Mouse (Mus musculus) neural tube, embryonic 15.5 days (tissue): ENCODE results near the gene Gimap7. TPM values are rescaled to one million over a fixed set of nuclear protein-coding genes. Genes with fewer than 3 reads are reported as not detected.

Experiments used
- ATAC-seq: fragments of 200-750 bp; cut with Nextera tagmentation; 2 replicates; pipeline ENCODE4 v1.8.0; 2017; ENCODE audit warnings: mild to moderate bottlenecking, moderate TSS enrichment, moderate library complexity; ENCODE audit not compliant: low FRiP score
- H3K27ac ChIP-seq: fragments of 300-500 bp; sonication (generic); replicated peaks from 2 replicates; pipeline ENCODE4 v1.5.1; 2015; ENCODE audit warnings: mild to moderate bottlenecking, inconsistent platforms
- H3K27me3 ChIP-seq: fragments of 300-500 bp; sonication (generic); replicated peaks from 2 replicates; pipeline ENCODE4 v1.6.1; 2015; ENCODE audit warnings: inconsistent platforms
- H3K36me3 ChIP-seq: fragments of 300-500 bp; sonication (generic); 2 replicates; pipeline ENCODE4 v1.6.1; 2015; ENCODE audit warnings: inconsistent platforms
- H3K4me1 ChIP-seq: fragments of 300-500 bp; sonication (generic); 2 replicates; pipeline ENCODE4 v1.6.1; 2015; ENCODE audit warnings: inconsistent platforms
- H3K4me2 ChIP-seq: fragments of 300-500 bp; sonication (generic); 2 replicates; pipeline ENCODE4 v1.6.1; 2015; ENCODE audit warnings: inconsistent platforms, mild to moderate bottlenecking, moderate library complexity
- H3K4me3 ChIP-seq: fragments of 300-500 bp; sonication (generic); replicated peaks from 2 replicates; pipeline ENCODE4 v1.5.1; 2015; ENCODE audit warnings: mild to moderate bottlenecking, inconsistent platforms
- H3K9ac ChIP-seq: fragments of 300-500 bp; sonication (generic); replicated peaks from 2 replicates; pipeline ENCODE4 v1.6.1; 2015; ENCODE audit warnings: mild to moderate bottlenecking, inconsistent platforms
- H3K9me3 ChIP-seq: fragments of 300-500 bp; sonication (generic); replicated peaks from 2 replicates; pipeline ENCODE4 v1.6.1; 2016; ENCODE audit warnings: inconsistent platforms
- WGBS: fragments of 180-500 bp; shearing (Covaris S2); methylation state at CpG from one replicate; pipeline ENCODE4 v1.1.7; 2015; ENCODE audit warnings: mixed read lengths; 5-methylcytosine and 5-hydroxymethylcytosine counted together
- polyA plus RNA-seq: library from polyadenylated mRNA; unstranded; fragments of >200 nt; fragmentation: Nextera tagmentation; extraction: Ambion mirVana; gene quantifications from 2 replicates; pipeline ENCODE4 v1.2.1, GENCODE M21; 2015

Gene Gimap7
- polyA plus RNA-seq: 0.50 TPM in 1 of 2 replicates, not detected in the other

GRCm38 (mm10) chr6:48718455-48718854, at the start of gene Gimap7, which contains the start of gene Gm28053:
TSS of gene Gimap7 (plus strand) at chr6:48718621.
TSS of gene Gm28053 (plus strand) at chr6:48718607.
- Histone ChIP-seq H3K36me3 (no peaks in the 10 kb centered on the region), H3K4me3 (no peak within 1 kb of the TSS), H3K27me3 (no peaks in the 10 kb centered on the region), H3K27ac (no peak within 1 kb of the TSS), H3K4me1 (no peaks in the 10 kb centered on the region), H3K4me2 (no peak within 1 kb of the TSS), H3K9ac (no peak within 1 kb of the TSS), H3K9me3 (no peaks in the 10 kb centered on the region)
- WGBS: 65% methylated on average over 2 of the region's 2 CpGs
- no peak for ATAC-seq

- Histone ChIP-seq H3K4me1 (no peaks in the 10 kb centered on the region), H3K4me2 (no peak overlapping the region), H3K36me3 (no peaks in the 10 kb centered on the region), H3K9me3 (no peaks in the 10 kb centered on the region), H3K27me3 (no peaks in the 10 kb centered on the region), H3K27ac (no peak overlapping the region), H3K9ac (no peak overlapping the region), H3K4me3 (no peak overlapping the region)
- no peak for ATAC-seq
- WGBS: 82% methylated on average over 2 of the region's 2 CpGs
Observed at GRCm38 (mm10) chr6:48669446-48669969, 48.9 kb upstream of the Gimap7 start.

GRCm38 (mm10) chr6:48674291-48675058, 43.9 kb upstream of the Gimap7 start:
- H3K36me3 ChIP-seq: no peaks in the 10 kb centered on the region
- H3K9me3 ChIP-seq: no peaks in the 10 kb centered on the region
- no peak for ATAC-seq
- no peaks in the 10 kb centered on the region for H3K27me3 ChIP-seq
- no peak overlapping the region for H3K4me3 ChIP-seq
- H3K27ac ChIP-seq: no peak overlapping the region
- no peak overlapping the region for H3K9ac ChIP-seq
- peaks cover 5% of the 10 kb centered on the region; the same call in 1 of the 2 replicates for H3K4me1 ChIP-seq
- 91% methylated on average over 9 of the region's 9 CpGs for WGBS
- no peak overlapping the region for H3K4me2 ChIP-seq

- H3K27ac ChIP-seq: no peak overlapping the region
- no peaks in the 10 kb centered on the region for H3K36me3 ChIP-seq
- 54% methylated on average over 10 of the region's 10 CpGs for WGBS
- ATAC-seq: no peak
- peak overlapping the region; percentile 28 for H3K4me2 ChIP-seq
- H3K9me3 ChIP-seq: no peaks in the 10 kb centered on the region
- H3K9ac ChIP-seq: no peak overlapping the region
- peaks cover 5% of the 10 kb centered on the region; the same call in 1 of the 2 replicates for H3K4me1 ChIP-seq
- no peaks in the 10 kb centered on the region for H3K27me3 ChIP-seq
- no peak overlapping the region for H3K4me3 ChIP-seq
Observed at GRCm38 (mm10) chr6:48675400-48675930, 43.0 kb upstream of the Gimap7 start.

GRCm38 (mm10) chr6:48675931-48676859, 42.2 kb upstream of the Gimap7 start, which contains the start of gene Gimap9:
TSS of gene Gimap9 (plus strand) at chr6:48676129.
- Histone ChIP-seq H3K4me1 (peaks cover 5% of the 10 kb centered on the region; the same call in 1 of the 2 replicates), H3K27ac (no peak within 1 kb of the TSS), H3K4me3 (0 out of 2 replicates have a peak within 1 kb of the TSS, but pooled peaks have one; percentile 11), H3K9me3 (no peaks in the 10 kb centered on the region), H3K27me3 (no peaks in the 10 kb centered on the region), H3K9ac (no peak within 1 kb of the TSS), H3K36me3 (no peaks in the 10 kb centered on the region), H3K4me2 (peak within 1 kb of the TSS; percentile 28)
- no peak for ATAC-seq
- WGBS: 31% methylated on average over 13 of the region's 13 CpGs

- ATAC-seq: no peak
- Histone ChIP-seq H3K27ac (no peak overlapping the region), H3K4me3 (no peak overlapping the region), H3K4me2 (0 out of 2 replicates have a peak overlapping the region, but pooled peaks have one; percentile 28), H3K27me3 (no peaks in the 10 kb centered on the region), H3K36me3 (no peaks in the 10 kb centered on the region), H3K9me3 (no peaks in the 10 kb centered on the region), H3K9ac (no peak overlapping the region), H3K4me1 (peaks cover 5% of the 10 kb centered on the region; the same call in 1 of the 2 replicates)
- 86% methylated on average over 5 of the region's 5 CpGs for WGBS
Observed at GRCm38 (mm10) chr6:48676860-48677415, 41.5 kb upstream of the Gimap7 start.

- Histone ChIP-seq H3K27me3 (no peaks in the 10 kb centered on the region), H3K4me3 (no peak overlapping the region), H3K4me1 (peaks cover 5% of the 10 kb centered on the region; the same call in 1 of the 2 replicates), H3K9ac (no peak overlapping the region), H3K36me3 (no peaks in the 10 kb centered on the region), H3K27ac (no peak overlapping the region), H3K9me3 (no peaks in the 10 kb centered on the region), H3K4me2 (no peak overlapping the region)
- ATAC-seq: no peak
- 93% methylated on average over 17 of the region's 17 CpGs for WGBS
Observed at GRCm38 (mm10) chr6:48677492-48678345, 40.7 kb upstream of the Gimap7 start.

GRCm38 (mm10) chr6:48678391-48678790, 40.0 kb upstream of the Gimap7 start:
- Histone ChIP-seq H3K36me3 (no peaks in the 10 kb centered on the region), H3K9ac (no peak overlapping the region), H3K27ac (no peak overlapping the region), H3K9me3 (no peaks in the 10 kb centered on the region), H3K27me3 (no peaks in the 10 kb centered on the region), H3K4me2 (no peak overlapping the region), H3K4me1 (peaks cover 5% of the 10 kb centered on the region; the same call in 1 of the 2 replicates), H3K4me3 (no peak overlapping the region)
- 84% methylated on average over 4 of the region's 4 CpGs for WGBS
- ATAC-seq: no peak

GRCm38 (mm10) chr6:48679701-48680100, 38.7 kb upstream of the Gimap7 start:
- no peak for ATAC-seq
- H3K9ac ChIP-seq: no peak overlapping the region
- no peaks in the 10 kb centered on the region for H3K27me3 ChIP-seq
- WGBS: 83% methylated on average over 6 of the region's 6 CpGs
- H3K9me3 ChIP-seq: no peaks in the 10 kb centered on the region
- peaks cover 5% of the 10 kb centered on the region; the same call in 1 of the 2 replicates for H3K4me1 ChIP-seq
- no peak overlapping the region for H3K4me3 ChIP-seq
- no peaks in the 10 kb centered on the region for H3K36me3 ChIP-seq
- H3K4me2 ChIP-seq: no peak overlapping the region
- no peak overlapping the region for H3K27ac ChIP-seq

- H3K4me1 ChIP-seq: peaks cover 5% of the 10 kb centered on the region; the same call in 1 of the 2 replicates
- no peak overlapping the region for H3K9ac ChIP-seq
- H3K4me2 ChIP-seq: no peak overlapping the region
- H3K36me3 ChIP-seq: no peaks in the 10 kb centered on the region
- no peak for ATAC-seq
- no peaks in the 10 kb centered on the region for H3K9me3 ChIP-seq
- no peak overlapping the region for H3K27ac ChIP-seq
- 84% methylated on average over 5 of the region's 5 CpGs for WGBS
- no peak overlapping the region for H3K4me3 ChIP-seq
- H3K27me3 ChIP-seq: no peaks in the 10 kb centered on the region
Observed at GRCm38 (mm10) chr6:48680421-48680820, 38.0 kb upstream of the Gimap7 start.
